Mouse (Mus musculus): ENCODE data around the gene Npvf. TPM values are rescaled to one million over a fixed set of nuclear protein-coding genes. Genes with fewer than 3 reads are reported as not detected.

Gene Npvf
- not detected for total RNA-seq (2021)

- no peak for DNase-seq (ENCODE audit: extremely low spot score in 1 of 2, low spot score in 1 of 2)
These were observed at the start of gene Npvf for GRCm38 (mm10) chr6:50654356-50654755. Gene Npvf (minus strand): TSS chr6:50654439.

- no peak for DNase-seq (ENCODE audit: extremely low spot score in 1 of 2, low spot score in 1 of 2)
These were observed 35.0 kb upstream of the Npvf start for GRCm38 (mm10) chr6:50689121-50689815.

- DNase-seq (ENCODE audit: extremely low spot score in 1 of 2, low spot score in 1 of 2): no peak
These were observed 30.6 kb upstream of the Npvf start for GRCm38 (mm10) chr6:50684646-50685415.

- no peak for DNase-seq (ENCODE audit: extremely low spot score in 1 of 2, low spot score in 1 of 2)
These were observed 27.3 kb upstream of the Npvf start for GRCm38 (mm10) chr6:50681491-50681890.

- DNase-seq (ENCODE audit: extremely low spot score in 1 of 2, low spot score in 1 of 2): no peak
These were observed 26.3 kb upstream of the Npvf start for GRCm38 (mm10) chr6:50680224-50681215.

GRCm38 (mm10) chr6:50679486-50679828, 25.2 kb upstream of the Npvf start:
- DNase-seq (ENCODE audit: extremely low spot score in 1 of 2, low spot score in 1 of 2): no peak

GRCm38 (mm10) chr6:50678826-50679485, 24.7 kb upstream of the Npvf start:
- DNase-seq (ENCODE audit: extremely low spot score in 1 of 2, low spot score in 1 of 2): peak; percentile 64 to 74

GRCm38 (mm10) chr6:50671191-50671590, 17.0 kb upstream of the Npvf start:
- no peak for DNase-seq (ENCODE audit: extremely low spot score in 1 of 2, low spot score in 1 of 2)

- DNase-seq (ENCODE audit: extremely low spot score in 1 of 2, low spot score in 1 of 2): no peak
These were observed 12.7 kb upstream of the Npvf start for GRCm38 (mm10) chr6:50666937-50667336.

- DNase-seq (ENCODE audit: extremely low spot score in 1 of 2, low spot score in 1 of 2): no peak
These were observed 10.8 kb upstream of the Npvf start for GRCm38 (mm10) chr6:50665020-50665419.

GRCm38 (mm10) chr6:50664193-50664592, 10.0 kb upstream of the Npvf start:
- DNase-seq (ENCODE audit: extremely low spot score in 1 of 2, low spot score in 1 of 2): no peak

GRCm38 (mm10) chr6:50662925-50663583, 8.8 kb upstream of the Npvf start:
- DNase-seq (ENCODE audit: extremely low spot score in 1 of 2, low spot score in 1 of 2): no peak

- DNase-seq (ENCODE audit: extremely low spot score in 1 of 2, low spot score in 1 of 2): no peak
These were observed 7.5 kb upstream of the Npvf start for GRCm38 (mm10) chr6:50661729-50662128.

GRCm38 (mm10) chr6:50658466-50658865, 4.2 kb upstream of the Npvf start:
- no peak for DNase-seq (ENCODE audit: extremely low spot score in 1 of 2, low spot score in 1 of 2)

GRCm38 (mm10) chr6:50658018-50658417, 3.8 kb upstream of the Npvf start:
- no peak for DNase-seq (ENCODE audit: extremely low spot score in 1 of 2, low spot score in 1 of 2)

GRCm38 (mm10) chr6:50656426-50656825, 2.2 kb upstream of the Npvf start:
- no peak for DNase-seq (ENCODE audit: extremely low spot score in 1 of 2, low spot score in 1 of 2)

- no peak for DNase-seq (ENCODE audit: extremely low spot score in 1 of 2, low spot score in 1 of 2)
These were observed 1.7 kb upstream of the Npvf start for GRCm38 (mm10) chr6:50655925-50656324.

- no peak for DNase-seq (ENCODE audit: extremely low spot score in 1 of 2, low spot score in 1 of 2)
These were observed 6.6 kb downstream of the Npvf start for GRCm38 (mm10) chr6:50647656-50648055.

- no peak for DNase-seq (ENCODE audit: extremely low spot score in 1 of 2, low spot score in 1 of 2)
These were observed 7.6 kb downstream of the Npvf start for GRCm38 (mm10) chr6:50646659-50647058.

- DNase-seq (ENCODE audit: extremely low spot score in 1 of 2, low spot score in 1 of 2): no peak
These were observed 9.5 kb downstream of the Npvf start for GRCm38 (mm10) chr6:50644701-50645100.

Data from layer of hippocampus, postnatal 25 days (tissue).